Mouse (Mus musculus): ENCODE data around the gene Fbxo6.

DNA sequence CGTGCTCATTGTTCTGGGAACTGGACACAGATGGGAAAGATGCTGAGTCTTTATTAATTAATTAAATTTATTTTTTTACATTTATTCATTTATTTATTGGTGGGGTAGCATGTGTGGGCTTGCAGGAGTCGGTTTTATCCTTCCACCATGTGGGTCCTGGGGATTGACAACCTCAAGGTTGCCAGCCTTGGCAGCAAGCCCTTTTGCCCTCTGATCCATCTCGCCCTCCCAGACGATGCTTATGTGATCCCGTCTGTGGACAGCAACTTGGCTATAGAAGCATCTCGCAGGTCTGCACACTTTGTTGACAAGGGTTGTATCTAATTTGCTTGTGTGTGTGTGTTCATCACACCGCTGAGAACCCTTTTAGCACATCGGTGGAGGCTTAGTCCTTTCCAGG, 14.4 kb downstream of the Fbxo6 start:
- TF ChIP-seq CTCF (IDR thresholded peaks at IDR 0.05; ENCODE audit: low read depth) (no peak), EP300 (optimal IDR thresholded peaks at IDR 0.05) (no peak)
